Mouse (Mus musculus) kidney, adult 2 months (tissue): ENCODE measurements around the gene Fam217b.

Experiments used
- CTCF ChIP-seq: fragments of 200-500 bp; conservative IDR thresholded peaks from 2 replicates; pipeline ENCODE4 v1.5.1; 2011; ENCODE audit warnings: low read depth, mild to moderate bottlenecking, control low read depth, low read length, moderate library complexity, mixed read lengths; ENCODE audit not compliant: insufficient read depth, insufficient read length
- POLR2A ChIP-seq: fragments of 200-500 bp; IDR thresholded peaks from one replicate; pipeline ENCODE4 v1.6.1; 2011; ENCODE audit warnings: low read depth, low read length, control low read depth

DNA sequence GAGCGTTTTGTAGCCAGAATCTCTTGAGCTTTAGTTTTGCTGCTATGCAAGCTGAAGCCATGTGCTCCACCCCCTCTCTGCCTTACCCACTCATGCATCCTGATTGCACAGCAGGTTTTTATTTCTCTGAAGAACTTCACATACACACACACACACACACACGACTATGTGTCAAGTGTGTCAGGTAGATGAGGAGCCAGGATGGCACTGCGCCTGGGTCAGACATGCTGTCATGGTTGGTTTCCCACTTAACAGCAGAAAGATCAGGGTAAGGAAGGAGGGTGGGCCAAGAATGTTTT is 775 bp downstream of the Fam217b start:
- TF ChIP-seq CTCF: no peak
- TF ChIP-seq POLR2A: no peak
